9 mouse cellular contexts compared by ENCODE assay signal in genomic region chr1:89556006-89556405, GRCm38 (mm10).
DNase-seq lines count a peak whose midpoint lies in the region; ATAC-seq lines count a peak whose summit lies in the region.
"Had no signal": no experiment of that assay in that cellular context is flagged by ENCODE, and none has a peak within 500 bp of the region (broad histone marks: within the 10 kb centered on the region; RNA-seq: fewer than 3 reads in every experiment).

No protein-coding gene starts in this region.

- no peaks in the 10 kb centered on the region for H3K36me3 ChIP-seq in kidney, embryonic 14.5 days (ENCODE audit: control insufficient read depth, insufficient read depth, low read length)
- H3K36me3 ChIP-seq in kidney, embryonic 15.5 days: no peaks in the 10 kb centered on the region
- H3K36me3 ChIP-seq in embryonic facial prominence, embryonic 15.5 days: no peaks in the 10 kb centered on the region

- H3K9me3 ChIP-seq in kidney, embryonic 14.5 days (ENCODE audit: control insufficient read depth, low read length): no peaks in the 10 kb centered on the region
- no peaks in the 10 kb centered on the region for H3K9me3 ChIP-seq in kidney, embryonic 15.5 days (replicated peaks)
- H3K9me3 ChIP-seq in embryonic facial prominence, embryonic 15.5 days (replicated peaks): no peaks in the 10 kb centered on the region

- DNase-seq in cerebellum, postnatal 4 days (ENCODE audit: low spot score in 2 of 2): no peak
- DNase-seq in 3T3-L1 (ENCODE audit: low read depth, low spot score): peak; percentile 40
- no peak for DNase-seq in embryo, embryonic 10 days (ENCODE audit: low spot score)
- no peak for DNase-seq in adrenal gland, adult 18-20 months (ENCODE audit: low spot score in 2 of 2)
- DNase-seq: layer of hippocampus, postnatal 36 days had no signal

- WGBS in kidney, embryonic 14.5 days: 84% methylated on average over 7 of the region's 7 CpGs
- WGBS in kidney, embryonic 15.5 days: 74% methylated on average over 7 of the region's 7 CpGs
- WGBS in embryonic facial prominence, embryonic 15.5 days: 75% methylated on average over 7 of the region's 7 CpGs

- H3K4me3 ChIP-seq in kidney, embryonic 14.5 days (ENCODE audit: low read length): no peak overlapping the region
- H3K4me3 ChIP-seq in kidney, embryonic 15.5 days (replicated peaks): no peak overlapping the region
- H3K4me3 ChIP-seq in embryonic facial prominence, embryonic 15.5 days (replicated peaks): no peak overlapping the region

- 0 out of 2 replicates have a peak, but pooled peaks have one; percentile 37 for ATAC-seq in cerebellum, adult (ENCODE audit: insufficient number of reproducible peaks, low FRiP score, low TSS enrichment)
- ATAC-seq in kidney, embryonic 14.5 days (ENCODE audit: low FRiP score, low TSS enrichment): 0 out of 2 replicates have a peak, but pooled peaks have one; percentile 6
- ATAC-seq in kidney, embryonic 15.5 days (replicated peaks; ENCODE audit: low FRiP score): no peak
- 0 out of 2 replicates have a peak, but pooled peaks have one; percentile 15 for ATAC-seq in embryonic facial prominence, embryonic 15.5 days (ENCODE audit: insufficient number of reproducible peaks, low FRiP score, low TSS enrichment, low read depth)

- H3K4me2 ChIP-seq in kidney, embryonic 14.5 days (replicated peaks; ENCODE audit: low read depth, low read length): no peak overlapping the region
- H3K4me2 ChIP-seq in kidney, embryonic 15.5 days: no peak overlapping the region
- no peak overlapping the region for H3K4me2 ChIP-seq in embryonic facial prominence, embryonic 15.5 days (replicated peaks)

- H3K9ac ChIP-seq in kidney, embryonic 14.5 days (ENCODE audit: low read depth, low read length): no peak overlapping the region
- H3K9ac ChIP-seq in kidney, embryonic 15.5 days: no peak overlapping the region
- H3K9ac ChIP-seq in embryonic facial prominence, embryonic 15.5 days: no peak overlapping the region

- H3K27me3 ChIP-seq in kidney, embryonic 14.5 days (ENCODE audit: control insufficient read depth, insufficient read depth, low read length): no peaks in the 10 kb centered on the region
- no peaks in the 10 kb centered on the region for H3K27me3 ChIP-seq in kidney, embryonic 15.5 days
- H3K27me3 ChIP-seq in embryonic facial prominence, embryonic 15.5 days: no peaks in the 10 kb centered on the region

- no peak overlapping the region for H3K27ac ChIP-seq in kidney, embryonic 14.5 days (ENCODE audit: low read depth, low read length)
- no peak overlapping the region for H3K27ac ChIP-seq in kidney, embryonic 15.5 days
- H3K27ac ChIP-seq in embryonic facial prominence, embryonic 15.5 days (replicated peaks): no peak overlapping the region

- H3K4me1 ChIP-seq in kidney, embryonic 14.5 days (ENCODE audit: control insufficient read depth, insufficient read depth, low read length): peaks cover 28% of the 10 kb centered on the region
- peaks cover 43% of the 10 kb centered on the region for H3K4me1 ChIP-seq in kidney, embryonic 15.5 days
- H3K4me1 ChIP-seq in embryonic facial prominence, embryonic 15.5 days: peaks cover 34% of the 10 kb centered on the region
